Mouse (Mus musculus) embryo, embryonic 10.5 days (tissue): ENCODE data around the gene Tspan17.

Experiments used
- DNase-seq: peaks from one replicate; pipeline ENCODE4 v3.0.0-alpha.2; 2015; ENCODE audit warnings: low spot score

The Tspan17 gene

DNA sequence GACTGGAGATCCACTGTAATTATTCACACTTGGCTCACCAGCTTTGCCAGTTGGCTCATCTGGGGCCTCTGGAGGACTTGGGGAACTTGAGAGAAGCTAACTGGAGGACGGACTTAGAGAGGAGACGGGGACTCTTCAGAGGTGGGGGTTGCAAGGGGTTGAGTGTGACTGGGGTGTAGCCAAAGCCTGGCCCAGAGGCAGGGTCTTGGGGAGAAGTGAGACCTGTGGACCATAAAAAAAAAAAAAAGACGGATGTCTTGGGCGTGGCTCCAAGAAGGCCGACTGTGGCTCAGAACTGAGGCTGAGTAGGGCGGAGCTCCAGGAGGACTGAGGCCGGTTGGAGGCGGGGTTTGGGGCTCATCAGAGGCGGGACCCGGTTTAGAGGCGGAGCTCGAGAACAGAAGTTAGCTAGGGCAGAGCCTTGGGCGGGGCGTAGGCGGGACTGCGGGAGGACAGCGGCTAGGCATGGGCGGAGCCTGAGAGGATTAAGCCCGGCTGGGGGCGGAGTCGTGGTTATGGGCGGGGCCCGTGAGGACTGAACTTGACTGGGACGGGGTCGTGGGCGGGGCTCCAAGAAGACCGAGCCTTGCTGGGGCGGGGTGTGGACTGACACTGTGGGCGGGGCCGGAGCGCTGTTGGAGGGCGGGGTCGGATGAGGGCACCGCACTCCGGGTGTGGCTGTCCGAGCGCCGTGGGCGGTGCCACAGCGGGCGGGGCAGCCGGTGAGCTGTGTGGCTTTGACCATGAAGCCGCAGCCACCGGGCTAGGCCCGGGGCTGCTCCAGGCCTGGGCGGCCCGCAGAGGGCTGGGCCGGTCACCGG, at the start of gene Tspan17:
Tspan17 (plus strand) TSS at position 638 of the 821 bp plus-strand sequence.
- DNase-seq: peak; percentile 99

DNA sequence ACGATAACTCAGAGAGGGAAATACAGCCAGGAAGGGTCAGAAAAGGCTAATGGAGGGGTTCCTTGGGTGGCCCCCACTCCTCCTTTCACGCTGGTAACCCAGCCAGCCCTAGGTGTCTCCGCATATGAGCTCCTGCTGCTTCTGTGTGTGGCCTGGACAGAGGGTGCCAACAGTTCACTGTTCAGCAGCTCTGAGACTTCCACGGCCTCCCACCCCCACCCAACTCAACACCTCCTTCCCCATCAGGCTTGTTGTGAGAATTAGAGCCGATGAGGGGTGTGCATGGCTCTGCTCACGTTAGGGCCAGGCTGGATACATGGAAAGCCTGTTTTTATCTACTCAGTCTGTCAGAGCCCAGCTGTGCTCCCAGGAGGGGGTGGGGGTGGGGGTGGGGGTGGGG, 43.1 kb upstream of the Tspan17 start:
- DNase-seq: no peak

DNA sequence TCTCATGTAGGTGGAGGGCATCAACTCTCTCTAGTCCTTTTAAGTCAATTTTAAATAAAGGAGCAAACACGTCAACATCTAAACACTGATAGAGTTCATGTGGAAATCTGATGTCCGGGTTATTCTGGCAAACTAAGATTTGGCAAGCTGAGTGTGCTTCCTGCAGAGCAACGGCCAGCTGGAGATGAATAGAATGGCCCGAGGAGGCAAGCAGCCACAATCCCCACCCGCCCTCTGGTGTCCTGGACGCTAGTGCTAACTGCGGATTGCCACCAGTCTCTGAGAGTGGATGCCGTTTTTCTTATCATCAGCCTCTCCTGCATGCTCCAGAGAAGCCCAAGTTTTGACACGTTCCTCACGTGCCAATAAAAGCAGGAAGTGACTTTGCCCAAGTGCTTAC, 42.3 kb upstream of the Tspan17 start:
- no peak for DNase-seq

DNA sequence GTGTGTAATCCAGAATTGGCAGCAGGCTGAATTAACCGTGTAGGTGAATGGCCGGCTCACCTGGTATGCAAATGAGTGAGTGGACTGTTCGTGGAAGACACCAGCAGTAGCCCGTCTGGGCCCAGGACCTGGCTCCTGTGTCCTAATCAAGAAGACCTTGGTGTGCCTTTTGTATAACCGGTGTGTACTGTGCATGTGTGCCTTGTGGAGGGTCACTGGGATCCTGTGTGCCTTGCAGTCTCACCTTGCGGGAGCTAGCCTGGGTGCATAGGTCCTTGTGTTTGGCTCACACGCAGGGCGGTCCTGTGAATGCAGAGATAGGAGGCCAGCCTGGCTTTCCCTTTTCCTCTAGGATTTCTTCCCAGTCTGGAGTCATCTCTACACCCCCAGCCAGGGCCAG, 41.0 kb upstream of the Tspan17 start:
- no peak for DNase-seq

DNA sequence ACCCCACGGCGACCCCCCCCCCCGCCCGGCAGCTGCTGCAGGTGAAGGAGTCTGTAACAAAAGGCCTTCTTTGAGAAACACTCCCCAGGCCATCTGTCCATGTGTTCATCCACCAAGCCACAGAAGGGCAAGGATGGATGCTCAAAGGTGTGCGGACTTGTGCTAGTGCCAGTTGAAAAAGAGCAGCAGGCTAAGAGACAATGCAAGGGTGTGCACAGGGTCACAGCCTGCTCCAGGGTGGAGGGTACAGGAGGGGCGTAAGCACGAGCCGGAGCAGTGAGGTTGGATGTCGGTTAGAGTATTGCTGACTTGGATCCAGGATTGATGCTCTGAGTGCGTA, 40.5 kb upstream of the Tspan17 start:
- DNase-seq: no peak

DNA sequence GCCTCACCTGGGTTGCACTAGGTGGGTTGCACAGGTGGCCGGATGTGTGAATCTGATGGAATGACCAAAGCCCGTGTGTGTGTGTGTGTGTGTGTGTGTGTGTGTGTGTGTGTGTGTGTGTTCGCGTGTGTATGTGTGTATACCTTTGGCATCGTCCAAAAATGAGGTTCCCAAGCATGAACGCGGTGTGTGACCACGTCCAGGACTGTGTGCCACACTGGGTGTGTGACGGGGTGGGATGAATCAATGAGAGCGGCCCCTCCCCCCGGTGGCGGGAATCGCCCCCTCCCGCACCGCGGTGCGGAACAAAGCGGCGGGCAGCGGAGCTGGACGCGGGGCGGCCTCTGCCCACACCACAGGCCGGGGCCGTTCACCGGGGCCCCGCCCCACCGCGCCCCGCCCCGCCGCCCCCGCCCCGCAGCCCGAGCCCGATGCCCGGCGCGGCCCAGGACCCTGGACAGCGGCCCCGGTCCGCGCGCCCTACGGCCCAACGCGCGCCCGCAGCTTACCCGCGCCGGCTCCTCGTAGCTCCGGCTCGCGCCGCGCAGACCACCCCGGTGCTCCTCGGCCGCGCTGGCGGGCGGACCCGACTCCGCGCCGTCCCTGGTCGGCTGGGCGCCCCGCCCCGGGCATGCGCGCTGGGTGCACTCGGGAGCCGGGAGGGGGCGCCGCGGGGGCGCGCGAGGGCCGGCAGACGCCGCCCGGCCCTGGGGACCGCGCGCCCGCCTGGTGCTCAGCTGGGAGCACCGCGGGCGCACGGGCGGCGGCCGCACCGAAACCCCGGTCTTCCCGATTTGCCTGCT, 39.9 kb upstream of the Tspan17 start:
- peak; percentile 75 for DNase-seq

DNA sequence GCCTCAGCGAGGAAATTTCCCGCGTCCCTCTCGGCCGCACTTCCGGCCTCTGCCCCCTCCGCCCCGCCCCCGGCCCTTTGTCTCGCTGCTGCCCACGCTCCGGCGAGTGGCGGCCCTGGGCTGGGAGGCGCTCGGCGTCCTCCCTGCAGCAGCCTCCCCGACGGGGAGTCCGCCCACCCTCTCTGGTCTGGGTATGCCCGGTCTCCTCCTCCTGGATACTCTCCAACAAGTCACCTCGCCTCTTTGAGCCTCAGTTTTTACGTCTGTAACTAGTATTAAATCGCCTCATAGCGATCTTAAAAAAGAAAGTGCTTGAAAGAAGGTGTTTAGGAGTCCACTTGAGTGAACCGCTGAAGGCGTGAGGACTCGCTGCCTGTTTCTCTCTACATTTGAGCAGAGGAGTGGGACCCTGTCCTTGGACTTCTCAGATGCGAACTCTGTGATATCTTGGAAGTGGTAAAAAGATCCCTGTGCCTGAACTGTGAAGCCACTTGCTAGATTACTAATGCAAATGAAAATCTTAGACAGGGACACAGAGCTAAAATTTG, 39.2 kb upstream of the Tspan17 start, which contains the start of gene Gprin1:
Gprin1 (minus strand) TSS at position 11 of the 548 bp plus-strand sequence.
- no peak for DNase-seq

DNA sequence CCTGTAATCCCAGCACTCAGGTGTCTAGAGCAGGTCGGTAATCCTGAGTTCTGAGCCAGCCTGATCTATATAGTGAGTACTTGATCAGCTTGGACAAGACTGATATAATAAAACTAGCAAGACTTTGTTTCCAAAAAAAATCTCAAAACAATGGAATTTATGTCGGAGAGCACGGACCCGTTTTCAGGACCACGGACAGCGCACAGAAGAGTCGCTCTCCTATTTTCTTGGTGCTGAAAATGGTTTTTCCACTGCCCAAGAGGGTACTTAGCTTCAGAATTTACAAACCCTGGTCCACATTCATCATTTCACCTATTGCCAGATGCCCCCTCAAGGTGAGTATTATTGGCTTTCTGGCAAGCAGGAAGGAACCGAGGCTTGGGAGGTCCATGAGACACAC, 38.5 kb upstream of the Tspan17 start:
- DNase-seq: peak; percentile 74

DNA sequence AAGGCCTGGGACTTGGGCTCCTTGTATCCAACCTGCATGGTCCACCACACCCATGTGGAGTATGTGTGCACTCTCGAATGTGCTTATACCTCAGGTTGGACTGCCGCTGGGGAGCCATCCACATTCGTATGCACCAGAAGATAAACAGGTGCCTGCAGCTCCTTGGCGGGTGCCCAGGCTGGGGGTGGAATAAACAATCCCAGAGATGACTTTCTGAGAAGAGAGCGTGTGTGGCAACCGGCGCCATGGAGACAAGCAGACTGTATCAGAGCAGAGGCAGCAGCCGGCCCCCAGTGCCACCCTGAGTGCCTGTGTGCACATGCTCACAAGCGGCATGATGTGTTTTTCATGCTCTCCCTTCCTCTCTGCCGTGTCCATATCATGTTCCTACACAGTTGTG, 36.5 kb upstream of the Tspan17 start:
- DNase-seq: no peak

DNA sequence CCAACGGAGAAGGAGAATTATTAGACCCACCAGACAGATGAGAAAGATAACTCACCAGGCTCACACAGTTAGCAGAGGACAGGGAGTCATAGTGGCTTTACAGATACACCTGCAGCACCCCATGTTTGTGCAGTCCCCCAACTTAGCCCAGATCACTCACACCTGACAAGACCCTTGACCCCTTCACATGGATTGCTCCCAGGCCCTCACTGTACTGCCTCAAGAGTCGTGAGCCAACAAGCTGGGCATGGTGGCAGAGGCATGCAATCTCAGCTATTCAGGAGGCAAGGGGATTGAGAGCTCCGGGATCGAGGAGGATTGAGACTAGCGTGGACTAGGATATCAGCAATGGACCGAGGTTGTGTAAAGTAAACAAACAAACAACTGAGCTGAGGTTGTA, 35.4 kb upstream of the Tspan17 start:
- DNase-seq: no peak

DNA sequence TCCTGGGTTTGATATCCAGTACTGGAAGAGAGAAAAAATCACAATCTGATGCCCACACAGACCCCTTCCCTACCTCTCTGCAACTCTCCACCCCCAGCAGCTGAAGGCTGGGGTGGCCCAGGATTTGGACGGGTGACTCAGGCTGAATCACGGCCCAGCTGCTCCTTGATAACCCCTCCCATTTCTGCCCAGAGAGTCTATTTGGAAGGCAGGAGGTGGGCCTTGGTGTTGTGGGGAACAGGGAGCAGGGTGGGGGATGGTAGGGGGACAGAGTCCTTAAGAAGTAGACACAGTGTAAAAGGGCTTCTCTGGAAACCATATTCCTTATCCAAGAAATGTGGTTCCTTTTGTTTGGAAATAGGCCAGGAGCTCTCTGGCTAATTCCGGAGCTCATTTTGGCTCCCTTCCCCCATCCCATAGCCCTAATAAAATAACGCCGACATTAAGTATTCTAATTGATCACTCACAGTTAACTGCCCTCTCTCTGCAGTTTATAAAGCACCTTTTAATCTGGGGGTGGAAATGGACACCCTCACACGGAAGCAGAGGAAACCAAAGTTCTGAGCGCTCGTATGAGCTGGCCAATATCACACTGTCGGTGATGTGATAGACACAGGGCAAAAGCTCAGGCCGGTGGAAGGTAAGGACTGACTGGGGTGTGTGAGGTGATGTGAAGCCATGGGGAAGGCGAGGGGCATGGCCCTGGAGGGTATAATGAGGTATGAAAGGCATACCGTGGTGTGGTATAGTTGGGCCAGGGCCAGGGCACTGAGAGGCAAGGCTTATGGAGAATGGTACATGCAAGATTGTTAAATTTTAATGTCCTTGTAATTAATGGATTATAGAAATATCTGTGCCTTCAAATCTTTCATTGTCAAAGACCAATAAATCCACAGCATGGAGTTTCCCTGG, 34.8 kb upstream of the Tspan17 start:
- DNase-seq: no peak

DNA sequence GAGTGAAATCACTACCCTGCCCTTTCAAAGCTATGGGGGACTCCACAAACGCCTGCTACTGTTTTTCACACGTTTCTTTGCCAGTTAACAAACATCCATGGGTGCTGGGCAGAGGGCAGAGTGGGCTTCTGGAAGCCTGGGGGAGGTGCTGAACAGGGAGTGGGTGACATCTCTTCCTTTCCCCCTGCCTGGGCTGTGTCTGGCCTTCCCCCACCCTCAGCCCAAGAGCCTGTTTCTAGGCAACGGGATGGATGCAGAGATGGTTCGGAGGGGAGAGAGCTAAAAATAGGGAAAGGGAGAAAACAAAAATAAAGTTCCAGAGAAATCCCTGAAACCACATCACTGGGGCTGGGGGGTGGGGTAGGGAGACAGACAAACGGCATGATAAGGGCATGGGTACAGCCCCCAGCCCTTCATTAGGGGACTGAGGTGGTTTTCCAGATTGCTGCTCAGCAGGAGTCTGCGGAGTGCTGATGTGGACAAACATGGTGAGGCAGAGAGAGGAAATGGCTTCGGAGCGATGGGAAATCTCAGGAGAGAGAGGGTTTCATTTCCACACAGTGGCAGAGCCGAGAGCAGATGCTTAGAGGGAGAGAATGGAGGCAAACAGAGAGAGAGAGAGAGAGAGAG, 33.9 kb upstream of the Tspan17 start:
- DNase-seq: no peak

DNA sequence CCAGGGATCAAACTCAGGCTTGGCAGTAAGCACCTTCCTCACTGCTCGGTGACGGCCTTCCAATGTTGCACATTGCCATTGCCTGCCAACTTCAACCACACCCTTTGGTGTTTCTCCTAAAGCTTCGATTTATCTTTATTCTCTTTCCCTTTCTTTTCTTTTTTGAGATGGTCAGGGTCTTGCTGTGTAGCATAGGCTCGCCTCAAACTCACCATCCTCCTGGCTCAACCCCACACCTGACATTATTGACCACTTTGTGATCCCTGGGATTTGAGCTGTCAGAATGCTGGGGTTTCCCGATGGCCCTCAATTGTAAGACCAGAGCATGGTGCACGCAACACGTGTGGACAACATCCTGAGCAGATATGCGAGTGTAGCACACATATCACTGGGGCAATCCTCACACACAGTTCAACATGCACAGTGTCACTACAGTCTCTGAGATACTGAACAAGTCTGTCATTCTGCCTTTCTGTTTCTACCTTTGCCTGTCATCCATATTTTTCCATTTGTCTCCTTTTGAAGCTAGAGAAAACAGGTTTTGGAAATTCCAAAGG, 32.9 kb upstream of the Tspan17 start:
- no peak for DNase-seq

DNA sequence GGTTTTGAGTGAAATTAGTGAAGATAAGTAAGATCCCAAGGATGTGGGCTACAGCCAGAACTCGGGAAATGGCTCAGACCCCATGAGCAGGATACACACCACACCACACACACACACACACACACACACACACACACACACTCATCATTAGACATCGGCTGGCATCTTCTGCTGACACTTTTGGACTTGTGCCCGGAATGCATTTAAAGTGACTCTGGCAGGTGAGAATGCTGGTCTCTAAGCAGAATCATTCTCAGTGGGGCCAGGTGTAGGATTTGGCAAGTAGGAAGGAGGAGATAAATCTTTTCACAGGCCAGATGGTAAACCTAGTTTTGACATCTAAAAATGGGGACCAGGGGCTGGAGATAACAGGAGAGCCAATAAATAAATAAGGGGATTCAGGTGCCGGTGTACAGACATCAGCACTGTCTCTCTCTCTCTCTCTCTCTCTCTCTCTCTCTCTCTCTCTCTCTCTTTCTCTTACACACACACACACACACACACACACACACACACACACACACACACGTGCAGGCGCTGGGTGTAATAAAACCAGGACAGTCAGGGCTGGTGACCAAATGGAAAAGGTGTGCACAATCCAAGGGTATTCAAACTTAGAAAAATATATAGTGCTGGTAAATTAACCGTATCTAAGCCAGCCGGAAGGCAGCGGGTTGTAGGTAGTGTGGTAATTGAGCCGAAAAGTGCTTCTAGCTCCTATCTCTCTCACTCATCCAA, 31.9 kb upstream of the Tspan17 start:
- DNase-seq: no peak

DNA sequence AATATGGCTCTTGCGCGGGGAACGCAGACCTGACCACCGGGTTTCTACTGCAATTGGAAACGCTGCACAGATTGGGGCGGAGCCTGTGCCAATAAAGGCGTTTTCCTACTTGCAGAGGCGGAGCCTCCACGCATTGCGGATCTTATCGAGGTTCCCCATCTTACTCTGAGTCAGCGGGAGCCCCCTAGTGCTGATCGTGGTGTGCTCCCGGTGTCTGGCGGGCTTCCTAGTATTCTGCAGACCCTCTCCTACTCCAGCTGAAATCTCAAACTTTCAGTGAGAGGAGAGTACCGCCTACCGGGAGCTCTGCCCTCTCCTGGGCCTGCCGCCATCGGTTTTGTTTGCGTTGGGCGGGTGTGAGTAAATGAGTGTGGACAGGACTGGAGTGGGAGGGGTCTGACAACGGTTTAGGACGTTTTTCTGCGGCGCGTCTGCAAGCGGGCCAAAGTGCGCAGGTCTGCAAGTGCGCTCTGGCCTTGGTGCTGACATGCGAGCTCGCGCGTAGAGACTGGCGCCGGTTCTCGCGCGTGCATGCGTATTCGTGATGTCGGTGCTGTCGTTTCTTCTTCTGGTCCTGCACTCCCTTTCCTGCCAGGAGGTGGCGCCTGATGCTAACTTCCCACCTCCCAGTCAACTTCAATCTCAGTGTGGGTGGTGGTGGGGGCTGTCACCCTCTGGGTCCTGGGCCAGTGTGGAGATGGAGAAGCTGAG, 31.0 kb upstream of the Tspan17 start:
- peak; percentile 95 for DNase-seq

DNA sequence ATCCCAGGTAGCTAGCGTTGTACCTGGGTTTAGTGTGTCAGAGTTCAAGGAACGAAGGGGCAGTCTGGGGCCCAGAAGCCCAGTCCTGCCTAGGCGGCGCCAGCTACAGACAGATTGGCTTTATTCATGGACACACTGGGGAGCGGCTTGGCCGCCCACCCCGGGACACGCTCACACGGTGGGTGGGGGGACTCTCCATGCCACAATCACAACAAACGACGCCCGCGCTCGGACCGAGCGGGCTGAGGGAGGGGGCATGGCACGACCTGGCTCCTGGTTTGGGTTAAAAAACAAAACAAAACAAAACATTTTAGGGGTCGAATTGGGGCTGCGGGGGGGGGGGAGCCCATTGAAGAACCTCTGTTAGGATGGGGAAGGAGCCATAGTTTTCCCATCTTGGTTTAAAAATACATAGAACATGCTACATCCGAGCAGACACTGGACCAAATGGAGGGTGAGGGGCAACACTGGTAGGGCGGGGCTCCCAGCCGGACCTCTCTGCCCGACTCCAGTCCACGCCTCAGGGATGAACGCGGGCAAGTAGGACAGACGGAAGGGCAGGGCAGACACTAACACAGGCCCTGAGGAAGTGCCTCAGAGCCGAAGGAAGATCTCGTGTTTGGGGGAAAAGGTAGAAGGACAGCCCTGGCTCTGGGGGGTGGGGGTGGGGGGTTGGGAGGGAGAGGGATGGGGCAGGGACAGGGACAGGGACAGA, 30.3 kb upstream of the Tspan17 start:
- no peak for DNase-seq

DNA sequence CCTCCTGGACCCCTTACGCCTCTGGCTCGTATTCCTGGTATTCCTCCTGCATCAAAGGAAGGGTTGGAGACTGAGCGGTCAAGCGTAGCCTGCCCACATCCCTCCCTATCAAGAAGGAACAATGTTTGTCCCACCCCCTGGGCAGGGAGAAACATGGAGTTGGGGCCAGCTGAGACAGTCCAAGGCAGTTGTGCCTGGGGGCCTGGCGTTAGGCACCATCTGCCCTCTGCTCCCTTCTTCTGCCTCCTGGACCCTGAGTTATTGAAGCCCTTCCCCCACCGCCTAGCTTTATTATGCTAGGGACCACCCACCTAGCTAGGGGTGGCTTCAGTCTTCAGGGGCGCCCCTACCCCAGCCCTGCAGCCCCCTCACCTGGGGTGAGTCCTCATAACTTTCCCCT, 29.7 kb upstream of the Tspan17 start:
- DNase-seq: no peak

DNA sequence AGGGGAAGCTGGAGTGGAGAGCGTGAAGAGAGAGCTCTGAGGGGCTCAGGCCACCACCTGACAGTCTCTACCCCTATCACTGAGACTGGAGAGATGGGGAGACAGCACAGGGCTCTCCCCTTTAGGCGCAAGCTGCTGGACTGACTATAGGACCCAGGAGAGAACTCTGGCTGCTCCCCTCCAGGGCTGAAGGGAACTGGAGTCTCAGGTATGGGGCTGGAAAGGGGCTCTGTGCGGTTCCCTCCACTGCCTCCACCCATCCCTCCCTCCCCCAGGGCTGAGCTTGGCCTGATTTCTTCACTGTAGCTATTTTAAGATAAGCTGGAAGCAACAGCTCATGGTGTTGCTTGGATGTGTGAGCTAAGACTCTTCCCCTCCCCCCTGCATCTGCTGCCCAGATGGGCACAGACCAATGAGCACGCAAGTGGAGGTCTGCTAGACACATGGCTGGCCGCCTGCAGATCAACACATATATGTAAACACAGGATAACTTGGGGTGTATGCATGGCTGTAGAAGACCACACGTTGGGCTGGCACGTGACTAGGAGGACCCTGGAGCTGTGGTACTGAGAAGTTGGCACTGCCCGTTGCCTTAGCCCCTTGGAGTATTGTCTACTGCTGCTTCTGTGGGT, 28.9 kb upstream of the Tspan17 start:
- no peak for DNase-seq

DNA sequence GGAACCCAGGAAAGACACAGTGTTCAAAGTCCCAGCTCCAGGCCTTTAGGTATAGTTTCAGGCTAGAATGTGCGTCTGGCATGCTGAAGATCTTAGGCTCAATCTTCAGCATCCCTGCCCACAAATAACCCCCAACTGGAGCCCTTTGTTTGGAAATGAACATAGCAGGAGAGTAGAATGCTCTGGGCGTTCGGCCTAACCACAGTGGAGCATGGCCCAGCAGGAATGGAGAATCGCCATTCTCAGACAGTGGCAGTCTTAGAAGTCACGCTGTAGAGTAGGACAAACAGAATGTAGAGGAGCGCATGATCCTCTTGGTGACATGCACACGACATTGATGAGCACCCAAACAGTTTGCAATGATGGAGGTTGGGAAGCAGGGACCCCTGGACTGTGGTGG, 28.3 kb upstream of the Tspan17 start:
- no peak for DNase-seq
